Mouse (Mus musculus) small intestine, adult 2 months (tissue): ENCODE results near the gene Cox6b1. TPM values are rescaled to one million over a fixed set of nuclear protein-coding genes. Genes with fewer than 3 reads are reported as not detected.

ENCODE experiments used
- H3K27ac ChIP-seq: fragments of 200-500 bp; 2 replicates; pipeline ENCODE4 v1.5.1; 2012; ENCODE audit warnings: low read depth, low read length, control low read depth, inconsistent platforms; ENCODE audit not compliant: insufficient read depth
- H3K27me3 ChIP-seq: fragments of 200-500 bp; 2 replicates; pipeline ENCODE4 v1.6.1; 2012; ENCODE audit warnings: mild to moderate bottlenecking, moderate library complexity, low read length, inconsistent platforms; ENCODE audit not compliant: control insufficient read depth, insufficient read depth
- H3K36me3 ChIP-seq: fragments of 200-500 bp; 2 replicates; pipeline ENCODE4 v1.6.1; 2012; ENCODE audit warnings: mild to moderate bottlenecking, low read length, control low read depth, inconsistent platforms; ENCODE audit not compliant: control insufficient read depth, insufficient read depth
- H3K4me1 ChIP-seq: fragments of 200-500 bp; 2 replicates; pipeline ENCODE4 v1.6.1; 2012; ENCODE audit warnings: low read length, inconsistent platforms, mixed read lengths; ENCODE audit not compliant: control insufficient read depth, insufficient read depth, insufficient read length
- H3K4me3 ChIP-seq: fragments of 200-500 bp; 2 replicates; pipeline ENCODE4 v1.5.1; 2012; ENCODE audit warnings: low read depth, mild to moderate bottlenecking, control low read depth, inconsistent platforms, low read length, moderate library complexity
- CTCF ChIP-seq: fragments of 200-500 bp; IDR thresholded peaks from 2 replicates; pipeline ENCODE4 v1.5.1; 2012; ENCODE audit warnings: low read depth, mild to moderate bottlenecking, control low read depth, inconsistent platforms, low read length, moderate library complexity, mixed read lengths; ENCODE audit not compliant: insufficient replicate concordance, insufficient read length; ENCODE audit errors: extremely low read depth
- POLR2A ChIP-seq: fragments of 200-500 bp; IDR thresholded peaks from 2 replicates; pipeline ENCODE4 v1.6.1; 2012; ENCODE audit warnings: low read depth, mild to moderate bottlenecking, control low read depth, inconsistent platforms, low read length, moderate library complexity
- whole genome bisulfite sequencing: fragments of 180-500 bp; shearing (Covaris S2); methylation state at CpG from one replicate; pipeline ENCODE4 v1.1.7; 2018; 5-methylcytosine and 5-hydroxymethylcytosine counted together
- polyA plus RNA-seq: library from polyadenylated mRNA; depleted of rRNA; stranded (reverse); fragments of >200 nt; gene quantifications from 2 replicates; pipeline ENCODE4 v1.2.3, GENCODE M21; 2012; rRNA removed

The Cox6b1 gene
- polyA plus RNA-seq, result 459 and 585 TPM in 2 replicates

- Histone ChIP-seq H3K27ac (peak within 1 kb of the TSS; percentile 79), H3K27me3 (no peaks in the 10 kb centered on the region), H3K36me3 (peaks cover 28% of the 10 kb centered on the region), H3K4me3 (peak within 1 kb of the TSS; percentile 95), H3K4me1 (peaks cover 2% of the 10 kb centered on the region; the same call in 1 of the 2 replicates)
- TF ChIP-seq POLR2A (peak; percentile 72; the same call in 1 of the 2 replicates), CTCF (no peak)
- WGBS, result under 1% methylated on average over 44 of the region's 44 CpGs
These were observed at the start of gene Cox6b1 for GRCm38 (mm10) chr7:30625530-30626384. Cox6b1 (minus strand) TSS chr7:30626151.

DNA sequence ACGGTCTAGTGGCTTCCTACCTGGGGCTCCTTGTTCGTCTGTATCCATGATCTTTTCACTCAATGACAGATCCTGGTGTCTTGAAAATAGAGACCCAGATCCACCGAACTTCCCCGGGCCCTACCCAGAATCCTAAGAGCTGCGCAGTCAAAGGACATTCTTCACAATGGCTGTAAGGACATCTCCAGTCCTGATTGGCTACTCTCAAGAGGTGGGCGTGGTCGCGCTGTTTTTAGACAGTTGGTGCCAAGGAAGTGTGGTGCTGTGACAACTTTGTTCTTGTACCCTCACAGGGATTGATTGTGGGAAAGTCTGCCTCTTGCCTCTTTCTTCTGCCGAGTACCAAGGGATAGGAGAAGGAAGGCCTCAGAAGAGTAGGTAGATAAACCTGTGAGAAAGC, 45.5 kb upstream of the Cox6b1 start, which contains the start of gene Pmis2:
Gene Pmis2 (minus strand): TSS at position 126 of the 400 bp plus-strand sequence.
- H3K4me1 ChIP-seq, result no peaks in the 10 kb centered on the region
- no peak within 1 kb of the TSS for H3K27ac ChIP-seq
- H3K4me3 ChIP-seq, result no peak within 1 kb of the TSS
- no peaks in the 10 kb centered on the region for H3K36me3 ChIP-seq
- WGBS, result 74% methylated on average over 9 of the region's 9 CpGs
- TF ChIP-seq POLR2A, result no peak
- H3K27me3 ChIP-seq, result no peaks in the 10 kb centered on the region

GRCm38 (mm10) chr7:30669229-30669628, 43.3 kb upstream of the Cox6b1 start:
- no peaks in the 10 kb centered on the region for H3K36me3 ChIP-seq
- TF ChIP-seq CTCF (no peak), POLR2A (no peak)
- no peaks in the 10 kb centered on the region for H3K27me3 ChIP-seq
- no peak overlapping the region for H3K27ac ChIP-seq
- 27% methylated on average over 3 of the region's 3 CpGs for WGBS
- H3K4me3 ChIP-seq, result no peak overlapping the region
- peaks cover 5% of the 10 kb centered on the region; the same call in 1 of the 2 replicates for H3K4me1 ChIP-seq

DNA sequence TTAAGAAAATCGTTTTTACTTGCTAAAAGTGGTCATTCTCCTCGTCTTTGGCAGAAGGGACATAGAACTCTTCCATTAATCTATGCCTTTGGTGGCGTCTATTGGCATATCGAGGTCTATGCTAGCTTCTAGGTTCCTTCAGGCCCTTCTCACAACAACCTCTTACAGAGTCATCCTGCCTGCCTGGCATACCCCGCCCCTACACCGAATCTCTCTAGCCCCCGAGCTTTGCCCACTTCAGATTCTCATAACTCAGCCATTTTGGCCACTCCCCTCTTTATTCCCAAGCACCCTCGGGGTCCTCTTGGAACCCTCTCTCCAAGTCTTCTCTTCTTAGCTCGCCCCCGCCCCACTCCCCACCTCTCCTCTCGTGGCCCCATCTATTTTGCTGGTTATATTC, 39.4 kb upstream of the Cox6b1 start:
- TF ChIP-seq POLR2A, result no peak
- TF ChIP-seq CTCF, result no peak
- H3K4me1 ChIP-seq, result peaks cover 5% of the 10 kb centered on the region; the same call in 1 of the 2 replicates
- peak overlapping the region; percentile 84 for H3K4me3 ChIP-seq
- no peaks in the 10 kb centered on the region for H3K27me3 ChIP-seq
- WGBS, result 3% methylated on average over 11 of the region's 11 CpGs
- H3K36me3 ChIP-seq, result peaks cover 5% of the 10 kb centered on the region; the same call in 1 of the 2 replicates
- no peak overlapping the region for H3K27ac ChIP-seq

DNA sequence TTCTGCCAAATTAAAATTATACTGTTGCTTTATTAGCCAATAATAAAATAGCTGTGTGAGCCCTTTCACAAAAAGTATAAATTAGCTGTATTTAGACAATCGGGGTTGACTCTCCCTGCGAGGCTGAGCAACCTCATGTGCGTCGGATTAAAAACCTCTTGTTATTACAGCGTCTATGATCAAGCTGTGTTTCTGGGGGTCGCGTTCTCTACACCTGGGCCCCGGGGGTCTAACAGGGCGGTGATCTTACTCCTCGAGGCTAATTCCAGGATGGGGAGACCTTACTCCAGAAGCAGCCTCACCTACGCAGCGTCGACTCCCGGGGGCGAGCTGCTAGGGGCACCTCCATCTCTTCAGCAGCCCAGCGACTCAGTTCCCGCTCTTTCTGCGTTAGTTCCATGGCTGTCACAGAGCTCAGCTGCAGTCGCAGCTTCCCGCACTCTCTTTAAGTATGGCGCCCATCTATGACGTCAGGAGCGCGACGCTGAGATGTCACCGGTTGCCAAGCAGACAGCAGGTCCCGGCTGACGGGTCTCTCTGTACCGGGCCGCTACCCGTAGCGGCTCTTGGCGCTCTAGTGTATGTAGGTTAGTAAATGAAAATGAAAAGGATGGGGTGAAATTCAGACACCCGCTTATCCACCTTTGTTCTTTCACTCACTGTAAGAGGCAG, 38.7 kb upstream of the Cox6b1 start, which contains the start of gene Haus5:
Gene Haus5 (minus strand): TSS at position 466 of the 672 bp plus-strand sequence.
- Histone ChIP-seq H3K4me3 (peak within 1 kb of the TSS; percentile 84), H3K27ac (no peak within 1 kb of the TSS), H3K4me1 (peaks cover 5% of the 10 kb centered on the region; the same call in 1 of the 2 replicates), H3K36me3 (peaks cover 5% of the 10 kb centered on the region; the same call in 1 of the 2 replicates), H3K27me3 (no peaks in the 10 kb centered on the region)
- TF ChIP-seq CTCF, result no peak
- TF ChIP-seq POLR2A, result no peak
- WGBS, result under 1% methylated on average over 34 of the region's 34 CpGs

DNA sequence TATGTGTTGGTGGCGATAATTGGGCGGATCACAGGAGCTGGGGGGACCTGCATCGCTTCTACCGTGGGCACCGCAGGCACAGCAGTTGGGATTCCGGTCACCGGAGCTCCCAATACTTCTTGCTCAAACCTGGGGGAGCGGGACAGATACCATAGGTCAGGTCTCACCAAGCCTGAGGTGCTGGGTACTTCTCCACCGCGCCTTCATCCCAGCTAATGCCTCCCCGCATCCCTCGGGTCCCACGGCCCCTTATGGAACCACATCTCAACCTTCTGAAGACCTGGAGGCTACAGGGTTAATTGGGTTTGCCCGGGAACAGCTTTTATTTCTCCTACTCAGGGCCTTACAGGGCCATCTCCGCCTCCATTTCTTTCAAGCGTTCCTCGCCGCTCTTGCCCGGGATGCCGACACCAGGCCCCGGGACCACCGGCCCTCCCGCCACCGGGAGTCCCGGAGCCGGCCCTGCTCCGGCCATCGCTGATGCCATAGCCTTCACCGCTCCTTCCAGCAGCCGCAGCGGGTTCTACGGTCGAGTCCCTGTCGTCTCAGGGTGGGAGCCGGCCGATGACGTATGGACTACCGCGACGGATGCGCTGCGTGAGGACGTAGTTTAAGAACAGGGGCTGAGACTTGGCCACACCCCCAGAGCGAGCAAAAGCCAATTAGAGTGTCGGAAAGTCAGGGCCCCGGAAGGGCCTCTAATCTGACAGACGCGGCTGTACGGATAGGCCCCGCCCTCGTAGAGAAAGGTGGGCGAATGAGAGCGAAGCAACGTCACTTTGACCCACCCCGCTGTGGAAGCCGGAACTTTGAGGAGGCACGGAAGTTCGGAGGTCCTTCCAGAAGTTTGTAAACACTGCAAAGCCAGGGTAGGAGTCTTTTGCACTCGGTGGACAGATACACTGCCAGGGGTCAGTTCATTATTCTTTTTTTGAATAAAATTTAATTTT, 23.9 kb upstream of the Cox6b1 start, which contains the start of gene Rbm42:
Gene Rbm42 (minus strand): TSS at position 727 of the 950 bp plus-strand sequence.
- H3K4me1 ChIP-seq, result peaks cover 3% of the 10 kb centered on the region; the same call in 1 of the 2 replicates
- no peak for TF ChIP-seq CTCF
- TF ChIP-seq POLR2A, result peak; percentile 66
- peak within 1 kb of the TSS; percentile 96 for H3K4me3 ChIP-seq
- WGBS, result under 1% methylated on average over 59 of the region's 59 CpGs
- H3K36me3 ChIP-seq, result peaks cover 33% of the 10 kb centered on the region
- H3K27ac ChIP-seq, result no peak within 1 kb of the TSS
- H3K27me3 ChIP-seq, result no peaks in the 10 kb centered on the region

- H3K4me1 ChIP-seq, result peaks cover 6% of the 10 kb centered on the region; the same call in 1 of the 2 replicates
- TF ChIP-seq CTCF (no peak), POLR2A (no peak)
- H3K36me3 ChIP-seq, result peaks cover 34% of the 10 kb centered on the region
- H3K27ac ChIP-seq, result no peak overlapping the region
- peaks cover 16% of the 10 kb centered on the region for H3K27me3 ChIP-seq
- 22% methylated on average over 4 of the region's 4 CpGs for WGBS
- H3K4me3 ChIP-seq, result no peak overlapping the region
These were observed 13.1 kb upstream of the Cox6b1 start for GRCm38 (mm10) chr7:30639083-30639482.
